Mouse (Mus musculus) intestine, embryonic 16.5 days (tissue): ENCODE results near the gene Stxbp1. TPM values are rescaled to one million over a fixed set of nuclear protein-coding genes. Genes with fewer than 3 reads are reported as not detected.

Experiments used
- ATAC-seq: fragments of 200-750 bp; cut with Nextera tagmentation; 2 replicates; pipeline ENCODE4 v1.8.0; 2017; ENCODE audit warnings: moderate TSS enrichment, moderate library complexity
- H3K27ac ChIP-seq: fragments of 300-500 bp; sonication (generic); 2 replicates; pipeline ENCODE4 v1.5.1; 2014; ENCODE audit warnings: mild to moderate bottlenecking, low read length
- H3K27me3 ChIP-seq: fragments of 300-500 bp; sonication (generic); replicated peaks from 2 replicates; pipeline ENCODE4 v1.6.1; 2014; ENCODE audit warnings: low read length, control low read depth, mixed read lengths; ENCODE audit not compliant: control insufficient read depth, insufficient read depth
- H3K36me3 ChIP-seq: fragments of 300-500 bp; sonication (generic); 2 replicates; pipeline ENCODE4 v1.6.1; 2014; ENCODE audit warnings: low read length, control low read depth; ENCODE audit not compliant: control insufficient read depth, insufficient read depth
- H3K4me1 ChIP-seq: fragments of 300-500 bp; sonication (generic); 2 replicates; pipeline ENCODE4 v1.6.1; 2014; ENCODE audit warnings: low read length, control low read depth, mixed read lengths; ENCODE audit not compliant: control insufficient read depth, insufficient read depth
- H3K4me2 ChIP-seq: fragments of 300-500 bp; sonication (generic); 2 replicates; pipeline ENCODE4 v1.6.1; 2014; ENCODE audit warnings: low read depth, low read length, control low read depth
- H3K4me3 ChIP-seq: fragments of 300-500 bp; sonication (generic); 2 replicates; pipeline ENCODE4 v1.5.1; 2014; ENCODE audit warnings: mild to moderate bottlenecking, low read length
- H3K9ac ChIP-seq: fragments of 300-500 bp; sonication (generic); 2 replicates; pipeline ENCODE4 v1.6.1; 2014; ENCODE audit warnings: low read depth, low read length
- H3K9me3 ChIP-seq: fragments of 300-500 bp; sonication (generic); 2 replicates; pipeline ENCODE4 v1.6.1; 2016; ENCODE audit warnings: low read length, control low read depth; ENCODE audit not compliant: control insufficient read depth
- WGBS: fragments of 180-500 bp; shearing (Covaris S2); extraction: QIAGEN DNeasy Blood & Tissue Kit; methylation state at CpG from one replicate; pipeline ENCODE4 v1.1.7; 2014; 5-methylcytosine and 5-hydroxymethylcytosine counted together
- polyA plus RNA-seq: library from polyadenylated mRNA; unstranded; fragments of >200 nt; fragmentation: Nextera tagmentation; extraction: Ambion mirVana; gene quantifications from 2 replicates; pipeline ENCODE4 v1.2.1, GENCODE M21; 2015

Stxbp1 gene
- polyA plus RNA-seq, 1 experiment from 2014 or later = 18.1 TPM

GRCm38 (mm10) chr2:32788581-32788980, 58.5 kb downstream of the Stxbp1 start:
- H3K4me1 ChIP-seq = peaks cover 4% of the 10 kb centered on the region; the same call in 1 of the 2 replicates
- H3K4me2 ChIP-seq = no peak overlapping the region
- H3K9me3 ChIP-seq = no peaks in the 10 kb centered on the region
- ATAC-seq = no peak
- H3K4me3 ChIP-seq = no peak overlapping the region
- no peak overlapping the region for H3K27ac ChIP-seq
- H3K9ac ChIP-seq = no peak overlapping the region
- no peaks in the 10 kb centered on the region for H3K27me3 ChIP-seq
- no peaks in the 10 kb centered on the region for H3K36me3 ChIP-seq
- WGBS = 46% methylated on average over 2 of the region's 2 CpGs

GRCm38 (mm10) chr2:32787176-32787575, 59.9 kb downstream of the Stxbp1 start:
- WGBS = 66% methylated on average over 6 of the region's 6 CpGs
- Histone ChIP-seq H3K4me3 (no peak overlapping the region), H3K27ac (no peak overlapping the region), H3K9me3 (no peaks in the 10 kb centered on the region), H3K27me3 (no peaks in the 10 kb centered on the region), H3K4me1 (peaks cover 4% of the 10 kb centered on the region; the same call in 1 of the 2 replicates), H3K36me3 (no peaks in the 10 kb centered on the region), H3K4me2 (no peak overlapping the region), H3K9ac (no peak overlapping the region)
- no peak for ATAC-seq

GRCm38 (mm10) chr2:32784048-32784681, 62.9 kb downstream of the Stxbp1 start, which contains the start of gene Cfap157:
TSS of gene Cfap157 (minus strand) at chr2:32784428.
- Histone ChIP-seq H3K27me3 (no peaks in the 10 kb centered on the region), H3K4me1 (peaks cover 4% of the 10 kb centered on the region; the same call in 1 of the 2 replicates), H3K4me2 (no peak within 1 kb of the TSS), H3K9me3 (no peaks in the 10 kb centered on the region), H3K36me3 (no peaks in the 10 kb centered on the region), H3K9ac (no peak within 1 kb of the TSS), H3K4me3 (no peak within 1 kb of the TSS), H3K27ac (no peak within 1 kb of the TSS)
- WGBS = 68% methylated on average over 4 of the region's 4 CpGs
- ATAC-seq = no peak

- Histone ChIP-seq H3K9ac (no peak overlapping the region), H3K27ac (no peak overlapping the region), H3K36me3 (no peaks in the 10 kb centered on the region), H3K27me3 (no peaks in the 10 kb centered on the region), H3K9me3 (no peaks in the 10 kb centered on the region), H3K4me1 (peaks cover 4% of the 10 kb centered on the region; the same call in 1 of the 2 replicates), H3K4me3 (no peak overlapping the region), H3K4me2 (no peak overlapping the region)
- ATAC-seq = no peak
- 70% methylated on average over 6 of the region's 6 CpGs for whole genome bisulfite sequencing
These were observed 65.3 kb downstream of the Stxbp1 start for GRCm38 (mm10) chr2:32781710-32782109.

- ATAC-seq = no peak
- Histone ChIP-seq H3K36me3 (no peaks in the 10 kb centered on the region), H3K27ac (no peak overlapping the region), H3K27me3 (no peaks in the 10 kb centered on the region), H3K9ac (no peak overlapping the region), H3K4me2 (no peak overlapping the region), H3K4me1 (peaks cover 15% of the 10 kb centered on the region), H3K9me3 (no peaks in the 10 kb centered on the region), H3K4me3 (no peak overlapping the region)
- WGBS = 93% methylated on average over 6 of the region's 6 CpGs
These were observed 67.3 kb downstream of the Stxbp1 start for GRCm38 (mm10) chr2:32779714-32780113.

- H3K4me3 ChIP-seq = no peak overlapping the region
- H3K9ac ChIP-seq = no peak overlapping the region
- ATAC-seq = no peak
- H3K4me2 ChIP-seq = no peak overlapping the region
- no peaks in the 10 kb centered on the region for H3K27me3 ChIP-seq
- H3K36me3 ChIP-seq = no peaks in the 10 kb centered on the region
- no peak overlapping the region for H3K27ac ChIP-seq
- 23% methylated on average over 8 of the region's 8 CpGs for WGBS
- peaks cover 15% of the 10 kb centered on the region for H3K4me1 ChIP-seq
- H3K9me3 ChIP-seq = no peaks in the 10 kb centered on the region
These were observed 67.9 kb downstream of the Stxbp1 start for GRCm38 (mm10) chr2:32779131-32779530.

GRCm38 (mm10) chr2:32778081-32778480, 69.0 kb downstream of the Stxbp1 start:
- H3K4me2 ChIP-seq = no peak overlapping the region
- H3K9ac ChIP-seq = no peak overlapping the region
- WGBS = 92% methylated on average over 6 of the region's 6 CpGs
- no peak overlapping the region for H3K4me3 ChIP-seq
- no peaks in the 10 kb centered on the region for H3K27me3 ChIP-seq
- ATAC-seq = no peak
- H3K9me3 ChIP-seq = no peaks in the 10 kb centered on the region
- no peak overlapping the region for H3K27ac ChIP-seq
- no peaks in the 10 kb centered on the region for H3K36me3 ChIP-seq
- peaks cover 13% of the 10 kb centered on the region for H3K4me1 ChIP-seq

GRCm38 (mm10) chr2:32776192-32776591, 70.9 kb downstream of the Stxbp1 start:
- peak overlapping the region; percentile 67 for H3K9ac ChIP-seq
- no peak overlapping the region for H3K27ac ChIP-seq
- H3K27me3 ChIP-seq = no peaks in the 10 kb centered on the region
- H3K4me1 ChIP-seq = peaks cover 17% of the 10 kb centered on the region
- H3K36me3 ChIP-seq = no peaks in the 10 kb centered on the region
- peak overlapping the region; percentile 64 for H3K4me3 ChIP-seq
- no peak for ATAC-seq
- 24% methylated on average over 22 of the region's 22 CpGs for WGBS
- H3K4me2 ChIP-seq = peak overlapping the region; percentile 93
- no peaks in the 10 kb centered on the region for H3K9me3 ChIP-seq

- peak within 1 kb of the TSS; percentile 93 for H3K4me2 ChIP-seq
- peaks cover 17% of the 10 kb centered on the region for H3K4me1 ChIP-seq
- H3K9ac ChIP-seq = peak within 1 kb of the TSS; percentile 69
- peak; percentile 96 for ATAC-seq
- H3K36me3 ChIP-seq = no peaks in the 10 kb centered on the region
- no peaks in the 10 kb centered on the region for H3K9me3 ChIP-seq
- peak within 1 kb of the TSS; percentile 64 for H3K4me3 ChIP-seq
- no peaks in the 10 kb centered on the region for H3K27me3 ChIP-seq
- peak within 1 kb of the TSS; percentile 73 for H3K27ac ChIP-seq
- WGBS = under 1% methylated on average over 46 of the region's 46 CpGs
These were observed 71.5 kb downstream of the Stxbp1 start, which contains the start of the genes Ttc16 and Ptrh1 for GRCm38 (mm10) chr2:32775359-32776074. TSS of gene Ttc16 (minus strand) at chr2:32775633. TSS of gene Ptrh1 (plus strand) at chr2:32775786.
